Mouse (Mus musculus): Measurements from ENCODE around the gene Rapgef4. TPM values are rescaled to one million over a fixed set of nuclear protein-coding genes. Genes with fewer than 3 reads are reported as not detected.

Rapgef4 gene
- polyA plus RNA-seq, 1 experiment from 2014 or later: 23.4 TPM

DNA sequence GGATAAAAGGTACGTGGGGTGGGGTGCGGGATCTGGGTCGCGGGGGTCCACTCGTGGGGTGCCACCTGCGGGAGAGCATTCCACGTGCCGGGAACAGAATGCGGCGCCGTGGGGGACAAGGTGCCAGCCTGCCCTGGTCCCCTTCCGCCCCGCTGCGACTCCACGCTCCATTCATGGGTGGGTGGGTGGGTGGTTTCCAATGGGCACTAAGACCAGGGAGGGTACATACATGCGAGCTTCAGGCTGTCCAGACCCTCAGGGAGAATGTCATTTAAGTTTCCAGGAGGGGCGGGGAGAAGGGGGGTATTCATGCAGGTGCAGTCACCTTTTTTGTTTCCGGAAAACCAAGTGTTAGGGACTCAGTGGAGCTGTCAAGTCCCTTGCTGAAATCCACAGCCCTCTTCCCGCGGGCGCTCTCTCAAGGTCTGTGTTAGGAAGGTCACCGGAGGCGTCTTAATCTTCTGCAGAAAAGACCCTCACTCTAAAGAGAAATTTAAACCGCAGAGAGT lies 357 bp downstream of the Rapgef4 start:
- peak overlapping the region; percentile 93 for H3K9ac ChIP-seq (replicated peaks; ENCODE audit: low read depth, low read length)
- peaks cover 14% of the 10 kb centered on the region for H3K4me1 ChIP-seq (replicated peaks; ENCODE audit: control insufficient read depth, insufficient read depth, low read length)
- no peaks in the 10 kb centered on the region for H3K36me3 ChIP-seq (ENCODE audit: control insufficient read depth, insufficient read depth)
- whole genome bisulfite sequencing: 7% methylated on average over 23 of the region's 24 CpGs
- H3K27ac ChIP-seq (ENCODE audit: low read length): peak overlapping the region; percentile 53
- H3K4me2 ChIP-seq (ENCODE audit: low read length): peak overlapping the region; percentile 86
- ATAC-seq: peak; percentile 54
- H3K9me3 ChIP-seq (ENCODE audit: control insufficient read depth, low read length): no peaks in the 10 kb centered on the region
- no peaks in the 10 kb centered on the region for H3K27me3 ChIP-seq (replicated peaks; ENCODE audit: control insufficient read depth, insufficient read depth, low read length)
- H3K4me3 ChIP-seq (replicated peaks; ENCODE audit: low read length): peak overlapping the region; percentile 75

DNA sequence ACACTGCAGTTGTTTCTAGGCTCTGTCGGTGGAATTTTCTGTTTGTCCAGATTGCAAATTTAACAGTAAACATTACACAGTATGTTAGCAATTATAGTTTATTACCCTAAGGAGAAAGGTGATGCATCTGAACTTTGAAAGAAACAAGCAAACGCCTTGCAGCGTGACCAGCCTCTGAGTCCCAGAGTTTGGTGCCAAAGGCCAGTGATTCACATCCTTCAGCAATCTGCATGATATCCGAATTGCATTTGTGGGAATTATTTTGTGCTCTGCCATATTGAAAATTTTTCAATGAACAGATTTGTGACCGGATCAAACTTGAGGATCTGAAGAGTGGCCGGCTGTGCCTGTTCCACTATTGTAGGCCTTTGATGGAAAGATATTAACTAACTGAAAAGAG lies 856 bp downstream of the Rapgef4 start:
- Histone ChIP-seq H3K27me3 (replicated peaks; ENCODE audit: control insufficient read depth, insufficient read depth, low read length) (no peaks in the 10 kb centered on the region), H3K4me2 (ENCODE audit: low read length) (peak overlapping the region; percentile 86)

DNA sequence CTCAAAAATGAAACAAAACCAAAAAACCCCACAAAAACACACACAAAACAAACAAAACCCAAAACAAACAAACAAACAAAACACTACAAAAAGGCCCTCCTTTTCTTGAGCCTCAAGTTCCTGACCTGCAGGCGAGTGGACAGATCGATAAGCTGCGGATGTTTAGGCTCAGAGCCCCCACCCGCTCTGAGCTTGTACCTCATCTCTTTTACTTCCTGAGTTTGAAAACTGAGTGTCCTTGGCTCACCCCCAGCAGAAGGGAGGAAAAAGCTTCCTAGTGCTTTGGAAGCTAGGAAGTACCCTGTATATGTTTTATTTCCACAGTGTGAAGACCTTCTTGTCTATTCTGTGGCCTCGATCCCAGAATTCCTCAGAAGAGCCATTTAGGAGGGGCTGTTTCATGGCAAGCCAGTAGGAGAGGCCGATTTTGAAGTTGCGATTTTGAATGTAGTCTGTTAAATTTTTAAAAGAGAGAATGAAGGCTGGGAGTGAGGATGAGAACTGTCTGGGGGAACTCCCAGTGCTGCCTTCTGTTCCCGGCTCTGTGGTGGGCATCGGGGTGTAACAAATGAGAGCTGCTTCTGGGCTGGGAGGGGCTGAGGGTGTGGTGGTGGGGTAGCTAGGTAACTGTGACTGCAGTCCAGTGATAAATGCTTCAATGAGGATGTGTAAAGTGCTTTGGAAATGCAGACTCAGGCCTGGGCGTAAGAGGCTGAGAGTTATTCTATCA lies 2.0 kb downstream of the Rapgef4 start:
- no peak overlapping the region for H3K27ac ChIP-seq (ENCODE audit: low read length)
- no peak overlapping the region for H3K9ac ChIP-seq (replicated peaks; ENCODE audit: low read depth, low read length)
- no peak overlapping the region for H3K4me3 ChIP-seq (replicated peaks; ENCODE audit: low read length)
- H3K27me3 ChIP-seq (replicated peaks; ENCODE audit: control insufficient read depth, insufficient read depth, low read length): no peaks in the 10 kb centered on the region
- WGBS: 68% methylated on average over 10 of the region's 10 CpGs
- peaks cover 14% of the 10 kb centered on the region for H3K4me1 ChIP-seq (replicated peaks; ENCODE audit: control insufficient read depth, insufficient read depth, low read length)
- H3K4me2 ChIP-seq (ENCODE audit: low read length): no peak overlapping the region
- no peaks in the 10 kb centered on the region for H3K9me3 ChIP-seq (ENCODE audit: control insufficient read depth, low read length)
- no peaks in the 10 kb centered on the region for H3K36me3 ChIP-seq (ENCODE audit: control insufficient read depth, insufficient read depth)
- ATAC-seq: no peak

More for the DNA sequence above, 856 bp downstream of the Rapgef4 start:
- Histone ChIP-seq H3K9me3 (ENCODE audit: control insufficient read depth, low read length) (no peaks in the 10 kb centered on the region), H3K4me3 (replicated peaks; ENCODE audit: low read length) (peak overlapping the region; percentile 75), H3K27ac (ENCODE audit: low read length) (no peak overlapping the region), H3K9ac (replicated peaks; ENCODE audit: low read depth, low read length) (peak overlapping the region; percentile 93; the same call in 1 of the 2 replicates), H3K36me3 (ENCODE audit: control insufficient read depth, insufficient read depth) (no peaks in the 10 kb centered on the region), H3K4me1 (replicated peaks; ENCODE audit: control insufficient read depth, insufficient read depth, low read length) (peaks cover 14% of the 10 kb centered on the region)
- no peak for ATAC-seq
- 61% methylated on average over 6 of the region's 6 CpGs for WGBS

- Histone ChIP-seq H3K36me3 (ENCODE audit: control insufficient read depth, insufficient read depth) (no peaks in the 10 kb centered on the region), H3K4me1 (replicated peaks; ENCODE audit: control insufficient read depth, insufficient read depth, low read length) (peaks cover 9% of the 10 kb centered on the region; the same call in 1 of the 2 replicates), H3K27ac (ENCODE audit: low read length) (no peak overlapping the region), H3K27me3 (replicated peaks; ENCODE audit: control insufficient read depth, insufficient read depth, low read length) (no peaks in the 10 kb centered on the region), H3K4me2 (ENCODE audit: low read length) (no peak overlapping the region), H3K9ac (replicated peaks; ENCODE audit: low read depth, low read length) (no peak overlapping the region), H3K9me3 (ENCODE audit: control insufficient read depth, low read length) (no peaks in the 10 kb centered on the region), H3K4me3 (replicated peaks; ENCODE audit: low read length) (no peak overlapping the region)
- no peak for ATAC-seq
- WGBS: 72% methylated on average over 2 of the region's 2 CpGs
Measured at GRCm38 (mm10) chr2:71985730-71986129, 4.7 kb downstream of the Rapgef4 start.

DNA sequence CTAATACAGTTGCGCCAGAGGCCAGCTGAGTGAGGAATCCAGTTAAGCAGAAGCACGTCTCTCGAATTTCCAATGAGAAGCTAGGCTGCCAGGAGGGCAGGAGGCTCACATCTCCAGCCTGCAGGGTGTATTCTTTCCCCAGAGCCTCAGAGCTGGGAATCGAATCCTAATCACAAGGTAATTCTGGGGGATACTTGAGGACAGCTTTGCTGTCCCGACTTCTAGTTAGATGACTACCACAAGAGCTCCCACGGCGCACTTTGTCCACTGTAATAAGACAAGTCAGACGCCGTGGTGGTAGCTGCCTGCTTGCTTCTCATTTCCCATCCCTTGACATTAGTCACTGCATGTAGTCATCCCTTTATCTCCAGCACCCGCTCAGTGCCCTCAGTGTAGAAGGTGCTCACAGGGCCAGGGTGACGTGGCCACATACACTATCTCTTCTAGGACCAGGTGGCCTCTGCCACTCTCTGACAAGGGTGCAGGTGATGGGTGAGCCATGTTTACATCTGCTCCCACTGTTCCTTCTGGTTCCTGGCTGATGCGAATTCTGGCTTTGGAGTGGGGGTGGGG lies 5.3 kb downstream of the Rapgef4 start:
- WGBS: 76% methylated on average over 12 of the region's 12 CpGs
- ATAC-seq: no peak
- H3K9ac ChIP-seq (replicated peaks; ENCODE audit: low read depth, low read length): no peak overlapping the region
- peaks cover 8% of the 10 kb centered on the region; the same call in 1 of the 2 replicates for H3K4me1 ChIP-seq (replicated peaks; ENCODE audit: control insufficient read depth, insufficient read depth, low read length)
- no peak overlapping the region for H3K27ac ChIP-seq (ENCODE audit: low read length)
- no peaks in the 10 kb centered on the region for H3K27me3 ChIP-seq (replicated peaks; ENCODE audit: control insufficient read depth, insufficient read depth, low read length)
- no peaks in the 10 kb centered on the region for H3K36me3 ChIP-seq (ENCODE audit: control insufficient read depth, insufficient read depth)
- H3K4me2 ChIP-seq (ENCODE audit: low read length): no peak overlapping the region
- no peak overlapping the region for H3K4me3 ChIP-seq (replicated peaks; ENCODE audit: low read length)
- no peaks in the 10 kb centered on the region for H3K9me3 ChIP-seq (ENCODE audit: control insufficient read depth, low read length)

DNA sequence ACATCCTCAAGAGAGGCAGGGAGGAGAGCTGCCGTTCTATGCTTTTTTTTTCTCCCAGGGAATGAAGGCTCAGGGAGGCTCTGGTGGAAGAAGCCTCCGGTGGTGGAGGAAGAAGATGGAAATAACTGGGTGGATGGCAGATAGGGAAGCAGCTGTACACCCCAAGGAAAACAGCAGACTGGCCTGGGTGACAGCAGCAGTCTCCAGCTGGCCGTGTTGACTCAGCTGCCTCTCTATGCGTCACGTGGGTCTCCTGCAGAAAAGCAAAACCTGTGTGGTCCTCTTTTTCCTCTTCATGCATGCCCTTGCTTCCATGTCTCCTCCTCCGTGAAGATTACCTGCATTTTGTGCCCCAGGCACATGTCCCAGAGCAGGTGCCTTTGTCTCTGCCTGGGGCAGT lies 7.5 kb downstream of the Rapgef4 start:
- Histone ChIP-seq H3K27me3 (replicated peaks; ENCODE audit: control insufficient read depth, insufficient read depth, low read length) (no peaks in the 10 kb centered on the region), H3K4me2 (ENCODE audit: low read length) (no peak overlapping the region), H3K4me1 (replicated peaks; ENCODE audit: control insufficient read depth, insufficient read depth, low read length) (no peaks in the 10 kb centered on the region), H3K36me3 (ENCODE audit: control insufficient read depth, insufficient read depth) (no peaks in the 10 kb centered on the region), H3K27ac (ENCODE audit: low read length) (no peak overlapping the region), H3K9me3 (ENCODE audit: control insufficient read depth, low read length) (no peaks in the 10 kb centered on the region), H3K4me3 (replicated peaks; ENCODE audit: low read length) (no peak overlapping the region), H3K9ac (replicated peaks; ENCODE audit: low read depth, low read length) (no peak overlapping the region)
- 77% methylated on average over 6 of the region's 6 CpGs for WGBS
- ATAC-seq: no peak

DNA sequence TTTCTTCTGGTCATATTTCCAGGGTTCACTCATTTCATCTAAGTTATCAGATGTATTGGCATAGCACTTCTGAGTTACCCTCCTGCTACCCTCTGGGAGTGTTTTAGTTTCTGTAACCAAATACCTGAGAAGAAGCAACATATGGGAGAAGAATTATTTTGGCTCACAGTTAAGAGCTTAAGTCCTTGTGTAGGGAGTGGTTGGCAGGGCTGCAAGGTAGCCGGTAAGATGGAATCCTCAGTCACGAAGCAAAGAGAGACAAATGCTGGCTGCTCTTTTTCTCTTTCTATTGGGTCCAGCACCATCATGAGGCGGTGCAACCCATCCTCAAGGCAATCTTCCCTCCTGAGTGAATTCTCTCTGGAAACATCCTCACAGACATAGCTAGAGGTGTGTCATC lies 11.1 kb downstream of the Rapgef4 start:
- H3K9me3 ChIP-seq (ENCODE audit: control insufficient read depth, low read length): no peaks in the 10 kb centered on the region
- no peak for ATAC-seq
- H3K27me3 ChIP-seq (replicated peaks; ENCODE audit: control insufficient read depth, insufficient read depth, low read length): no peaks in the 10 kb centered on the region
- H3K36me3 ChIP-seq (ENCODE audit: control insufficient read depth, insufficient read depth): no peaks in the 10 kb centered on the region
- no peak overlapping the region for H3K9ac ChIP-seq (replicated peaks; ENCODE audit: low read depth, low read length)
- no peak overlapping the region for H3K27ac ChIP-seq (ENCODE audit: low read length)
- 80% methylated on average over 3 of the region's 3 CpGs for WGBS
- no peak overlapping the region for H3K4me2 ChIP-seq (ENCODE audit: low read length)
- H3K4me3 ChIP-seq (replicated peaks; ENCODE audit: low read length): no peak overlapping the region
- H3K4me1 ChIP-seq (replicated peaks; ENCODE audit: control insufficient read depth, insufficient read depth, low read length): no peaks in the 10 kb centered on the region

GRCm38 (mm10) chr2:71993729-71994423 lies 12.8 kb downstream of the Rapgef4 start:
- no peak overlapping the region for H3K9ac ChIP-seq (replicated peaks; ENCODE audit: low read depth, low read length)
- ATAC-seq: no peak
- no peak overlapping the region for H3K27ac ChIP-seq (ENCODE audit: low read length)
- H3K4me3 ChIP-seq (replicated peaks; ENCODE audit: low read length): no peak overlapping the region
- H3K27me3 ChIP-seq (replicated peaks; ENCODE audit: control insufficient read depth, insufficient read depth, low read length): no peaks in the 10 kb centered on the region
- no peak overlapping the region for H3K4me2 ChIP-seq (ENCODE audit: low read length)
- 87% methylated on average over 5 of the region's 5 CpGs for whole genome bisulfite sequencing
- no peaks in the 10 kb centered on the region for H3K4me1 ChIP-seq (replicated peaks; ENCODE audit: control insufficient read depth, insufficient read depth, low read length)
- no peaks in the 10 kb centered on the region for H3K9me3 ChIP-seq (ENCODE audit: control insufficient read depth, low read length)
- no peaks in the 10 kb centered on the region for H3K36me3 ChIP-seq (ENCODE audit: control insufficient read depth, insufficient read depth)

DNA sequence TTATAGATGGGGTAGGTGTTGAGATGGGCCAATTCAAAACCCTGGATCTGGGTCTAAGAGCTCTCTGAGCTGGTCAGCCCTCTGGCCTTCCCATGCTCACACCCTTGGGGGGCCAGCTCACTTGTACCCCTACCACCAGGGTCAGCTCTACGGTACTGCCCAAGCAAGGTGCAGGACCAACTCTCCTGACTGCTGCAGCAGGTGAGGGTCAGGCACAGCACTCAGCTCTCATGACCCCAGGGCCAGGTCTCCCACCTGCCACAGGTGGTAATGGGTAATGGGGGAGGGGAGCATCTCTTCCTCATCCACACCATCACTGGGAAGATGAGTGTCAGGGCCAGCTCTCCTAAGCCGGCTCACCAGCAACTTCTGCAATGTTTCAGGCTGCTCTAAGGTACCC lies 17.5 kb downstream of the Rapgef4 start:
- whole genome bisulfite sequencing: 91% methylated on average over 2 of the region's 2 CpGs
- ATAC-seq: no peak
- H3K4me2 ChIP-seq (ENCODE audit: low read length): no peak overlapping the region
- H3K4me3 ChIP-seq (replicated peaks; ENCODE audit: low read length): no peak overlapping the region
- no peaks in the 10 kb centered on the region for H3K36me3 ChIP-seq (ENCODE audit: control insufficient read depth, insufficient read depth)
- H3K27ac ChIP-seq (ENCODE audit: low read length): no peak overlapping the region
- H3K9ac ChIP-seq (replicated peaks; ENCODE audit: low read depth, low read length): no peak overlapping the region
- H3K9me3 ChIP-seq (ENCODE audit: control insufficient read depth, low read length): no peaks in the 10 kb centered on the region
- no peaks in the 10 kb centered on the region for H3K27me3 ChIP-seq (replicated peaks; ENCODE audit: control insufficient read depth, insufficient read depth, low read length)
- no peaks in the 10 kb centered on the region for H3K4me1 ChIP-seq (replicated peaks; ENCODE audit: control insufficient read depth, insufficient read depth, low read length)

All from forebrain, embryonic 16.5 days (tissue).